Mouse (Mus musculus) spleen, adult 2 months (tissue): Measurements from ENCODE around the gene Gm28539. TPM values are rescaled to one million over a fixed set of nuclear protein-coding genes. Genes with fewer than 3 reads are reported as not detected.

Source experiments
- DNase-seq, 2 experiments: peaks; one replicate each; pipeline versions ENCODE4 v3.0.0 to v3.0.0-alpha.2; 2012 to 2021; ENCODE audit warnings: low spot score in 2 of 2, low read depth in 1 of 2
- H3K27ac ChIP-seq: fragments of 200-500 bp; 2 replicates; pipeline ENCODE4 v1.5.1; 2012; ENCODE audit warnings: low read length, inconsistent platforms; ENCODE audit not compliant: insufficient read depth
- H3K27me3 ChIP-seq: fragments of 200-500 bp; 2 replicates; pipeline ENCODE4 v1.6.1; 2012; ENCODE audit warnings: mild to moderate bottlenecking, moderate library complexity, low read length, inconsistent platforms; ENCODE audit not compliant: control insufficient read depth, insufficient read depth
- H3K36me3 ChIP-seq: fragments of 200-500 bp; 2 replicates; pipeline ENCODE4 v1.6.1; 2012; ENCODE audit warnings: mild to moderate bottlenecking, low read length, inconsistent platforms; ENCODE audit not compliant: control insufficient read depth, insufficient read depth
- H3K4me1 ChIP-seq: fragments of 200-500 bp; 2 replicates; pipeline ENCODE4 v1.6.1; 2011; ENCODE audit warnings: inconsistent platforms; ENCODE audit not compliant: control insufficient read depth, insufficient read depth, insufficient read length
- H3K4me3 ChIP-seq: fragments of 200-500 bp; 2 replicates; pipeline ENCODE4 v1.5.1; 2011; ENCODE audit warnings: mild to moderate bottlenecking, inconsistent platforms; ENCODE audit not compliant: insufficient read depth, insufficient read length; ENCODE audit errors: extremely low read depth
- CTCF ChIP-seq: fragments of 200-500 bp; IDR thresholded peaks from 2 replicates; pipeline ENCODE4 v1.5.1; 2011; ENCODE audit warnings: mild to moderate bottlenecking, inconsistent platforms; ENCODE audit not compliant: insufficient read depth, insufficient read length, insufficient replicate concordance; ENCODE audit errors: extremely low read depth
- POLR2A ChIP-seq: fragments of 200-500 bp; IDR thresholded peaks from 2 replicates; pipeline ENCODE4 v1.6.1; 2011; ENCODE audit warnings: low read depth, low read length, inconsistent platforms
- WGBS: fragments of 180-500 bp; shearing (Covaris S2); methylation state at CpG from one replicate; pipeline ENCODE4 v1.1.7; 2018; 5-methylcytosine and 5-hydroxymethylcytosine counted together
- polyA plus RNA-seq: library from polyadenylated mRNA; depleted of rRNA; stranded (reverse); fragments of >200 nt; gene quantifications from 2 replicates; pipeline ENCODE4 v1.2.3, GENCODE M21; 2012; rRNA removed

The Gm28539 gene
- polyA plus RNA-seq: 1.9 TPM in 1 of 2 replicates, not detected in the other

GRCm38 (mm10) chr16:18836468-18837208 is at the start of gene Gm28539, which contains the start of gene 2510002D24Rik:
TSS of gene Gm28539 (plus strand) at chr16:18836584.
TSS of gene 2510002D24Rik (plus strand) at chr16:18836578.
- WGBS: 1% methylated on average over 46 of the region's 46 CpGs
- peak; percentile 95 to 97 for DNase-seq
- peak within 1 kb of the TSS; percentile 58 for H3K27ac ChIP-seq
- H3K4me3 ChIP-seq: peak within 1 kb of the TSS; percentile 90
- H3K27me3 ChIP-seq: no peaks in the 10 kb centered on the region
- no peaks in the 10 kb centered on the region; the same call in 1 of the 2 replicates for H3K4me1 ChIP-seq
- H3K36me3 ChIP-seq: peaks cover 10% of the 10 kb centered on the region
- TF ChIP-seq CTCF: no peak
- peak; percentile 86 for TF ChIP-seq POLR2A

DNA sequence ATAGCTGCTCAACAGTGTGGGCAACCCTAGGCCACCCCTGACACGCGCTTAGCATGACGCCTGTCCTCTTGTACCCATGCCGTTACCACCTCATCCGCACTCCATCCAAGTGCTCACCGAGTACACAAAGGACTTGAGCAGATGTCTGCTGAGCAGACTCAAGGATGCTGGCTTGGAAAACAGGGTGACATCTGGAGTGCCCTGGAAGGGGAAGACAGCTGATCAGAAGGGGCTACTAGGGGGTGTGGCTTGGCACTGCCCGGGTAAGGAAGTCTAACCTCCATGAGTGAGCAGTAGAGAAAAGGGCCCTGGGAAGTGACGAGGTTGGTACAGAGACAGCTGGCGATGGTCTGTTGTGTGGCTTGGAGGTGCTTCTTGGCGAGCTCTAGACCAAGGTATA is 49.7 kb upstream of the Gm28539 start:
- TF ChIP-seq CTCF (no peak), POLR2A (no peak)

GRCm38 (mm10) chr16:18788627-18789406 is 47.6 kb upstream of the Gm28539 start:
- 65% methylated on average over 10 of the region's 10 CpGs for WGBS
- DNase-seq: no peak
- Histone ChIP-seq H3K27me3 (no peaks in the 10 kb centered on the region), H3K4me3 (no peak overlapping the region), H3K27ac (no peak overlapping the region), H3K4me1 (no peaks in the 10 kb centered on the region), H3K36me3 (peaks cover 2% of the 10 kb centered on the region; the same call in 1 of the 2 replicates)
- no peak for TF ChIP-seq CTCF
- TF ChIP-seq POLR2A: no peak

More for the DNA sequence above, 49.7 kb upstream of the Gm28539 start:
- Histone ChIP-seq H3K27me3 (no peaks in the 10 kb centered on the region), H3K4me3 (no peak overlapping the region), H3K36me3 (peaks cover 2% of the 10 kb centered on the region; the same call in 1 of the 2 replicates), H3K27ac (no peak overlapping the region), H3K4me1 (no peaks in the 10 kb centered on the region)
- no peak for DNase-seq
- WGBS: 95% methylated on average over 10 of the region's 10 CpGs

DNA sequence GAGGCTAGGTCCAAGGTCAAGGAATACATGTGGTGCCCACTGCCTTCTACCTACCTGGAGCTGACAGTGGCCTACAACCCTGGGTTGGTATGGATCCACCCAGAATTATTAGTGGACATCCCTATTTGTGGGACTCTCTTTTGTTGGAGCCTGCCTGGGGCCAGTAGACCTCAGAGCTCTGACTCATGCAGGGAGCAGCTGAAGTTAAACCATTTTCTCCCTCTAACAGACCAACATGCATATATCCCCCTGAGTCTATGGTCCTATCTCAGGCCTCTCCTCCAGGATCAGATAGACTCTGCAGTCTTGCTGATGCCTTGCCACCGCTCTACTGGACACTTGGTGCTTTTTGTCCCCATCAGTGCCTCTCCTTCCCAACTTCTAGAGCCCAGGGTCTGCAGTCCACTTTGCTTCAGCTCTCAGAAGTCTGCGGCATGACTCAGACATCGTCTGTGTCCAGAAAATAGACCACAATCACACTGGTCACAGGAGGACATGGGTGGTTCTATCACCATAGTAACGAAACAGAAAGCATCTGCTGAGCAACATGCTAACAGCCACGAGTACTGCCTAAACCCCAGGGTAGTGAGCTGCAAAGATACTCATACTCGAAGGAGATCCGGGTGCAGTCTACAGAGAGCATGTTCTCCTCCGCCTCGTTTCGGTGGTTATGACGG is 41.0 kb upstream of the Gm28539 start:
- H3K36me3 ChIP-seq: no peaks in the 10 kb centered on the region
- TF ChIP-seq POLR2A: no peak
- no peak for TF ChIP-seq CTCF
- H3K27me3 ChIP-seq: no peaks in the 10 kb centered on the region
- WGBS: 95% methylated on average over 11 of the region's 11 CpGs
- no peak overlapping the region for H3K4me3 ChIP-seq
- H3K4me1 ChIP-seq: no peaks in the 10 kb centered on the region
- H3K27ac ChIP-seq: no peak overlapping the region
- no peak for DNase-seq

GRCm38 (mm10) chr16:18796645-18797044 is 39.7 kb upstream of the Gm28539 start:
- no peak for TF ChIP-seq CTCF
- TF ChIP-seq POLR2A: no peak

DNA sequence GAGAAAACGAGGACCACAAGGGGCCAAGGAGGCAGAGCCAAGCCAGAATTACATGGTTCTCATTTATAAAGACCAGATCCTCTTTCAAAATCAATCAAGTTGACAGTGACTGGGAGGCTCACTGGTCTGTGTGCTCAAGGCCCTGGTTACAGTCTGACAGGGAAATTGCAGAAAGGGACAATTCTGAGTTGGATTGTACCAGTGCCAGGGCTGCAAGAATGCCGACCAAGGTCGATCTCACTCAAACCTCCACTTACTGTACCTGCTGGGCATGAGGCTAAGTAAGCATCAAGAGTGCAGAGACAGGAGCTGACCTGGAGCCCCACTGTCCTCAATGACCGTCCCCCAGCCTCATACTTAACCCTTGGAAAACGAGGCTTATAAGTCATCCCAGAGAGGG is 38.2 kb upstream of the Gm28539 start:
- H3K27me3 ChIP-seq: no peaks in the 10 kb centered on the region
- H3K4me3 ChIP-seq: no peak overlapping the region
- peaks cover 1% of the 10 kb centered on the region; the same call in 1 of the 2 replicates for H3K36me3 ChIP-seq
- DNase-seq: no peak
- WGBS: 92% methylated on average over 5 of the region's 5 CpGs
- no peak overlapping the region for H3K27ac ChIP-seq
- TF ChIP-seq CTCF: no peak
- TF ChIP-seq POLR2A: no peak
- H3K4me1 ChIP-seq: no peaks in the 10 kb centered on the region

More at GRCm38 (mm10) chr16:18796645-18797044, 39.7 kb upstream of the Gm28539 start:
- H3K27me3 ChIP-seq: no peaks in the 10 kb centered on the region
- DNase-seq: no peak
- WGBS: 92% methylated on average over 7 of the region's 7 CpGs
- no peak overlapping the region for H3K4me3 ChIP-seq
- no peak overlapping the region for H3K27ac ChIP-seq
- no peaks in the 10 kb centered on the region for H3K4me1 ChIP-seq
- peaks cover 1% of the 10 kb centered on the region; the same call in 1 of the 2 replicates for H3K36me3 ChIP-seq
